Mouse (Mus musculus): Measurements from ENCODE around the gene Zfp654. TPM values are rescaled to one million over a fixed set of nuclear protein-coding genes. Genes with fewer than 3 reads are reported as not detected.

Zfp654 gene
- total RNA-seq, 2 experiments from 2014 or later, result 18.2 to 20.7 TPM

GRCm38 (mm10) chr16:64789706-64790105, 61.7 kb downstream of the Zfp654 start:
- no peak for ATAC-seq (replicated peaks; ENCODE audit: low FRiP score, low TSS enrichment, poor library complexity, severe bottlenecking)

GRCm38 (mm10) chr16:64775516-64775915, 75.9 kb downstream of the Zfp654 start:
- no peak for ATAC-seq (replicated peaks; ENCODE audit: low FRiP score, low TSS enrichment, poor library complexity, severe bottlenecking)

GRCm38 (mm10) chr16:64771431-64771818, 80.0 kb downstream of the Zfp654 start:
- ATAC-seq (replicated peaks; ENCODE audit: low FRiP score, low TSS enrichment, poor library complexity, severe bottlenecking), result no peak

GRCm38 (mm10) chr16:64770521-64771430, 80.7 kb downstream of the Zfp654 start, which contains the start of gene 4930453N24Rik:
Gene 4930453N24Rik, minus strand, starts transcription at chr16:64771161.
- ATAC-seq (replicated peaks; ENCODE audit: low FRiP score, low TSS enrichment, poor library complexity, severe bottlenecking), result peak; percentile 95

GRCm38 (mm10) chr16:64766696-64767300, 84.7 kb downstream of the Zfp654 start:
- ATAC-seq (replicated peaks; ENCODE audit: low FRiP score, low TSS enrichment, poor library complexity, severe bottlenecking), result no peak

GRCm38 (mm10) chr16:64759245-64759626, 92.2 kb downstream of the Zfp654 start:
- ATAC-seq (replicated peaks; ENCODE audit: low FRiP score, low TSS enrichment, poor library complexity, severe bottlenecking), result no peak; the same call in 1 of the 2 replicates

- peak; percentile 88 for ATAC-seq (replicated peaks; ENCODE audit: low FRiP score, low TSS enrichment, poor library complexity, severe bottlenecking)
Measured at GRCm38 (mm10) chr16:64758561-64759244, 92.7 kb downstream of the Zfp654 start.

- peak; percentile 2; the same call in 1 of the 2 replicates for ATAC-seq (replicated peaks; ENCODE audit: low FRiP score, low TSS enrichment, poor library complexity, severe bottlenecking)
Measured at GRCm38 (mm10) chr16:64757666-64758400, 93.6 kb downstream of the Zfp654 start.

GRCm38 (mm10) chr16:64756321-64756720, 95.1 kb downstream of the Zfp654 start:
- ATAC-seq (replicated peaks; ENCODE audit: low FRiP score, low TSS enrichment, poor library complexity, severe bottlenecking), result no peak

- 0 out of 2 replicates have a peak, but pooled peaks have one; percentile 25 for ATAC-seq (replicated peaks; ENCODE audit: low FRiP score, low TSS enrichment, poor library complexity, severe bottlenecking)
Measured at GRCm38 (mm10) chr16:64754743-64755139, 96.7 kb downstream of the Zfp654 start.

- ATAC-seq (replicated peaks; ENCODE audit: low FRiP score, low TSS enrichment, poor library complexity, severe bottlenecking), result no peak
Measured at GRCm38 (mm10) chr16:64753990-64754742, 97.3 kb downstream of the Zfp654 start.

GRCm38 (mm10) chr16:64748237-64748636, 103.2 kb downstream of the Zfp654 start:
- ATAC-seq (replicated peaks; ENCODE audit: low FRiP score, low TSS enrichment, poor library complexity, severe bottlenecking), result peak; percentile 73; the same call in 1 of the 2 replicates

- ATAC-seq (replicated peaks; ENCODE audit: low FRiP score, low TSS enrichment, poor library complexity, severe bottlenecking), result no peak
Measured at GRCm38 (mm10) chr16:64745089-64745488, 106.4 kb downstream of the Zfp654 start.

- no peak for ATAC-seq (replicated peaks; ENCODE audit: low FRiP score, low TSS enrichment, poor library complexity, severe bottlenecking)
Measured at GRCm38 (mm10) chr16:64737289-64737688, 114.2 kb downstream of the Zfp654 start.

Other genes starting within 250 kb of the Zfp654 start
- gene Csnka2ip, start 249.2 kb downstream of the Zfp654 start, total RNA-seq (2014; fragmentation: Nextera tagmentation), result not detected in 2 replicates
- not detected in 2 replicates for gene Csnka2ip, start 249.2 kb downstream of the Zfp654 start, total RNA-seq (2017)
- 46.7 and 55.1 TPM in 2 replicates for gene 4930453N24Rik, start 80.5 kb downstream of the Zfp654 start, total RNA-seq (2014; fragmentation: Nextera tagmentation)
- 34.0 and 37.4 TPM in 2 replicates for gene 4930453N24Rik, start 80.5 kb downstream of the Zfp654 start, total RNA-seq (2017)
- 43.1 and 49.6 TPM in 2 replicates for gene Cggbp1, start 344 bp upstream of the Zfp654 start, total RNA-seq (2014; fragmentation: Nextera tagmentation)
- 56.0 and 66.2 TPM in 2 replicates for gene Cggbp1, start 344 bp upstream of the Zfp654 start, total RNA-seq (2017)